Mouse (Mus musculus) stomach, postnatal 0 days (tissue): ENCODE measurements at regions not wholly inside any gene's neighbourhood (a gene's known extent, or its start where the extent isn't known, plus 50 kb on each side); places are given as distances from the start of the nearest gene placed in this dataset.

Experiments used
- CTCF ChIP-seq: IDR thresholded peaks from 2 replicates; pipeline ENCODE4 v1.5.1; 2016; ENCODE audit warnings: antibody characterized with exemption, low read depth, mild to moderate bottlenecking, moderate library complexity
- EP300 ChIP-seq: optimal IDR thresholded peaks from 2 replicates; pipeline ENCODE3; 2016; ENCODE audit warnings: antibody characterized with exemption

- TF ChIP-seq CTCF (no peak), EP300 (no peak)
Observed at GRCm38 (mm10) chr2:160588401-160588800, 57.3 kb upstream of the Top1 start.
